Mouse (Mus musculus) testis, adult 2 months (tissue): ENCODE results near the gene Cers2.
A peak's percentile ranks its signal among the peaks of the same experiment; 100 is the strongest.

Source experiments
- CTCF ChIP-seq: fragments of 200-500 bp; IDR thresholded peaks from 2 replicates; pipeline ENCODE4 v1.5.1; 2012; ENCODE audit warnings: low read depth, mild to moderate bottlenecking, inconsistent platforms, low read length, moderate library complexity; ENCODE audit not compliant: control insufficient read depth, insufficient read depth, insufficient replicate concordance
- POLR2A ChIP-seq: fragments of 200-500 bp; IDR thresholded peaks from 2 replicates; pipeline ENCODE4 v1.6.1; 2012; ENCODE audit warnings: low read depth, mild to moderate bottlenecking, inconsistent platforms, low read length, moderate library complexity; ENCODE audit not compliant: control insufficient read depth

GRCm38 (mm10) chr3:95296103-95296469, 18.5 kb upstream of the Cers2 start:
- TF ChIP-seq CTCF, result peak; percentile 28; the same call in 1 of the 2 replicates
- no peak for TF ChIP-seq POLR2A
